Mouse (Mus musculus): ENCODE data around the gene Enam. TPM values are rescaled to one million over a fixed set of nuclear protein-coding genes. Genes with fewer than 3 reads are reported as not detected.
A peak's percentile ranks its signal among the peaks of the same experiment; 100 is the strongest.
"Not testable (repeated sequence)": the region's sequence is repeated elsewhere in the genome, so short reads cannot be mapped to it uniquely, and the experiment has no call there.

The Enam gene
- total RNA-seq (2021), result not detected
- long read RNA-seq, result 0 reads

DNA sequence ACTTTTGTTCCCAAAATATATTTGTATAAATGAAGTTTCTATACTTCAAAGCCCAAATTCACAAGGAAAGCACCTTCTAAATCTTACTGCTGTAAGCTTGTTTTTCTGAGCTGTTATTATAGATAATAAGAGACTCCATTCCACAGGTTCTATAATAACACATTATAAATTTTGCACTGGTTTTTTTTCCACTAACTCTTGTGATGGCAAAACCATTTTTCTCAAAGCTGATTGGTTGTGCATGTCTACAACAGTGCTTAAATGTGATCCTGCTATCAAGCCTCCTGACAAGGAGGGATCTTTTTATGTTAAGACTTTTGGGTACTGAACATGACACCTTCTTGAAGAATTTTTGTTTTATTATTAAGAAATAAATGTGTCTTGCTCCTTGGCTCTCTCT is at the start of gene Enam:
Enam (plus strand) TSS at position 301 of the 400 bp plus-strand sequence.
- DNase-seq (ENCODE audit: low spot score in 2 of 2), result no peak

DNA sequence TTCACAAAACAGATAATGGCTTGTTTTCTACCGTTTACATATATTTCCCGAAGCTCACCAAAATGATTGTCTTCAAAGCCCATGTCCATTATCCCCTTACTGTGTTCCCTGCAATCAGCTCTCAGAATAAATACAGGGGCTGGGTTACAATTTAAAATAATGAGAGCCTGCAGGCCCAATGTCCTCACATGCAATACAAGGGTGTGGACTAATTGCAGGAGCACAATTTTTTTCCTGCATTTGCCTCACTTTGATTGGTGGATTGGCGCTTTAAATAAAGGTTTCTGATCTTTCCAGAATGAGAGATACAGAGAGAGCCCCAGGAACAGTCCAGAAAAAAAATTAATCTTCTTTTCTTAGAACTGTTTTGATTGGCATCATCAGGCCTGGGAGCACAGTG is 32.1 kb upstream of the Enam start, which contains the start of gene Ambn:
Ambn (plus strand) TSS at position 301 of the 400 bp plus-strand sequence.
- no peak for DNase-seq (ENCODE audit: low spot score in 2 of 2)

DNA sequence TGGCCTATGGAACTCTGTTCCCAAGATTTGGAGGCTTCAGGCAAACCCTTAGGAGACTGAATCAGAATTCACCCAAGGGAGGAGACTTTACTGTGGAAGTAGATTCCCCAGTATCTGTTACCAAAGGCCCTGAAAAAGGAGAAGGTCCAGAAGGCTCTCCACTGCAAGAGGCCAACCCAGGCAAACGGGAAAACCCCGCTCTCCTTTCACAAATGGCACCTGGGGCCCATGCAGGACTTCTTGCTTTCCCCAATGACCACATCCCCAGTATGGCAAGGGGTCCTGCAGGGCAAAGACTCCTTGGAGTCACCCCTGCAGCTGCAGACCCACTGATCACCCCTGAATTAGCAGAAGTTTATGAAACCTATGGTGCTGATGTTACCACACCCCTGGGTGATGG is 20.3 kb upstream of the Enam start:
- DNase-seq (ENCODE audit: low spot score in 2 of 2), result no peak

DNA sequence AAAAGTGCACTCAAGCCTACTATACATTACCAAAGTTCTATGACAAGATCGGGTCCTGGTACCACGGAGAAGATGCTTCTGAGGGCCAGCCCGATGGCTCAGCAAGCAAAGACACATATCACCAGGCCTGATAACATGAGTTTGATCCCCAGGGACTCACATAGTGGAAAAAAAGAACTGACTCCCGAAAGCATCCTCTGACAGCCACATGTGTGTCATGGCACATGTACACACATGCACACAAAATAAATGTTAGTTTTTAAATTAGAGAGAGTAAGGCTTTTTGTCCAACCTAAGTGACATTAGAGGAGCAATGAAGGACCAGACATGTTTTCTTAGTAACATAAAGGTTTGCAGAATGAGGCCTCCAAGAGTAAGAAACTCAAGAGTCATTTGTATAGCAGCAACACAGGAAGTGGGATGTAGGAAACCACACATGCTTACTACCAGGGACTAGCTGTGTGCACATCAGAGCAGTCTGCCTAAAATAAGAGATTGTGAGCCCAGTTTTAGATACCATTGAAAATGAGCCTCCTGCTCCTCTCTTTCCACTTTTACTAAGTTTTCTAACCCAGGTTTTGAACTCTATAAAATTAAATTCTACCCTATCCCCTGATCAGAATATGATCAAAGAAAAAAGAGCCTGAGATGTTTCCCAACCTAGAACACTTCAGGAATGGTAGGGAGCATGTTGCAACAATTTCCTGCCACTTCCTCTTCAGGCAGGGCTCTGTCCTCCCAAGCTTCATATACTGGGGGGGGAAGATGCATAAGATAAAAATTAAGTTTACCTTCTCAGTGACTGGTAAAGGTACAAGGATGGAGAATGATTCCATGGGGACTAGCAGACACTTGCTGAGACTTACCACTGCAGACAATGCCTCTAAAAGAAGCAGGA is 18.7 kb upstream of the Enam start:
- no peak for DNase-seq (ENCODE audit: low spot score in 2 of 2)

DNA sequence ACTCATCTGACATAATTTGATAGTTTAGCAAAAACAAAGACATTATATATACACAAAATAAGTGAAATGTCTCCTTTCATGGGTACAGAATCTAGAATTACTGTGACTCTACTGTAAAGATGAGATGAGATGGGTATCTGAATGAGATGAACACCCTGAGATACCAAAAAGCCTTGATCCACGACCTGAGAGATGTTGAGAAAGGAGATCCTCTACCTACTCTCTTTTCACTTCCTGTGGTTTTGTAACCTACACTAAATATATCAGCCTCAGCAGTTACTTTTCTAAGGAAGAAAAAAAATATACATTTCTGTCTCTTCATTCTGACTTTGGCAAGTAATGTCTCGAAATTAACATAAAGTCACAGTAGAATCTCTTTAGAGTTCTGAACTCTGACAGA is 1.2 kb downstream of the Enam start:
- DNase-seq (ENCODE audit: low spot score in 2 of 2), result no peak

DNA sequence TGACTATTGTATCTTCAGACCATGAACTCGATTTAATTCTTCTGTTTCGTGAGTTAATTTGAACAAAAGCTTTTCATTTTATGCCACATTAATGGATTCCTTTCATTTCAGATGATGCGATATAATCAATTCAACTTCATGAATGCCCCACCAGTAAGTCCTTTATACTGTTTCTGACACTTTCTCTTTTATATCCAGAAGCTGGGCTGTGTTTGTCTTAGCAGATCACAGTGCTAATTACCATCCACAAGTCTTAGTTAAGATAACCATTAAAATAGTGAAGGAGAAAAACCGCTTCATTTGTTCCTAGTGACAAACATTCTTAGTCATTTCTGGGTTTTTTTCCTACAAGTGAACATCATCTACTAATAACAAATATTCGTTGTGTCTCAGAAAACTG is 3.3 kb downstream of the Enam start:
- DNase-seq (ENCODE audit: low spot score in 2 of 2), result no peak

DNA sequence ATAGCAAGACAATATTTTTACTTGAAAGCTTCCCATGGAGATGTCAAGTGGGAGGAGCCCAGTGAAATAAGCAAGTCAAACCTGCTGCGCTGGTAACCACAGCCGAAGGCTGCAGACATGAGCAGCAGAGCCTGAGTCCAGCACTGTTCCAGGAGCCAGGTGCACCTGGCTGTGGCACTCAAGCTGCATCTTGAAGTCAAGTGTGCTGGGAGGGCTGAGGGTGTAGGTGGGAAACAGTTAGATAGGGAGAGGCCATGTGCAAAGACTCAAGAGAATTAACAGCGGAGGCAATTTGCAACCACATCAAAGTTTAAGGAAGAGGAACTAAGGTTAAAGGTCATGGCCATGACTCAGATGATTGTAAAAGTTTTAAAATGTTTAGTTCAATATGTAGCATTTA is 12.0 kb downstream of the Enam start:
- DNase-seq (ENCODE audit: low spot score in 2 of 2), result no peak

DNA sequence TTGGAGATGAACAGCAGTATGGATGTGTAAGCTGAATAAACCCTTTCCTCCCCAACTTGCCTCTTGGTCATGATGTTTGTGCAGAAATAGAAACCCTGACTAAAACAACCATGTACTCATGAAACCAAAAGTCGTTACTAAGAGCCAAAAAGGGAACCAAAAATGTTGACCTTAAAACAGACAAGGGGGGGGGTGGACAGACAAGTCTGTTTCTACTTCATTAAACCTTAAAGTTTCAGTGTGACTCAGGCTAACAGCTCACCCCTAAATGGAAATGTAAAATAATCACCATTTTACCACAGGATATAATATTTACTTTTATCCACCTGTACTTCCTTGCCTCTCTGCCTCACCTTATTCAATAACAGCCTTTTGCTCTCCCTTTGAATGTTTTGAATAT is 20.8 kb downstream of the Enam start:
- DNase-seq (ENCODE audit: low spot score in 2 of 2), result no peak

DNA sequence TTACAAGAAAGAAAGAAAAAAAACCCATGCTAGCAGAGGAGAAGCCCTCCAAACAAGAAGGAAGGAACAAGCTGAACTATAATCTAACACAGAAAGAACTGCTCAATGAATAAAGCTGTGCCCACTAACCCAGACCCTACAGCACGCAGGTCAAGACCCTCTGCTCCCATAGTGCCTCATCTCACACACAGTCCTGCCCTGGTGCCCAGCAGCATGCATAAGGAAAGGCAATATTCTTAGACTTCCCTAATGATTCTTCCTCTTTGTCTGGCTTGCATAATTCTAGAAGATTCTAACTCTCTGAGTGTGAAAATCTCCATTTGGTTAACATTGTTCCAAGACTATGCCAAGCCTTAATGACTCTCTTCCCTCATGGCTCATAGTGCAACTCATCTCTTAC is 21.2 kb downstream of the Enam start:
- DNase-seq (ENCODE audit: low spot score in 2 of 2), result no peak

DNA sequence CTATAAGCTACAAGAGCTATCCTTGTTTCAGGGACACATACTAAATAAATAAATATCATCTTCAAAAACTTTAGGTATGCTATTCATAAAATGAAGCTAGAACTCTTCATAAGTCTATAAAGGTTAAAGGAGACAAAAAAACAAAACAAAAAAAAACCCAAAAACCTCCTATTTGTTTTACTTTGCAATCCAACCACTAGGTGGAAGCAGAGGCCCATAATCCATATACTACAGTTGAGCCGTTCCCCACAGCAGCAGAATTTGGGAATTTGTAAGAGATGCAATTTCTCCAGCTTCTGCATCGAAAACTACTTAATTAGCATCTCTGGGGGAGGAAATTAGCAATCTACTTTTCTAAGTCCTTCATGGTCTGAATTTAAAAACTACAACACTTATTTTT is 31.5 kb downstream of the Enam start:
- peak; percentile 5 to 26 for DNase-seq (ENCODE audit: low spot score in 2 of 2)

DNA sequence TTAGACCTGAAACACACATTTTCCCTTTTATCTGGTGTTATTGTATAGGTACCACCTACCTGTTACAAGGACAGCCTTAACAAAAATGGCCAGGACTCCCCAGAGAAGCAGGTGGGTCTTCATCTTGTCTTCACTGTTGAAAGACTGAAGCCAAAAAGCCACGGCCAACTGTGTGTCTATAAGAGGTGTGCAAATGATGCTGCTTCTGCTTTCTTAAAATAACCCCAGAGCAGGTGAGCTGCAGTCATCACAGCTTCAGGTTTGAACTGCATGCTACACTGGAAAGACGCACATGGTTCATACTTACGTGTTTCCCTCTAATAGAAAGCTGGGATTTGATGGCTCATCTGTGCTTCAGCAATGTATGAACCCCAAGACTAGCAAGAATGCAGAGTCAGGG is 39.9 kb downstream of the Enam start, which contains the start of gene Jchain:
Jchain (minus strand) TSS at position 235 of the 400 bp plus-strand sequence.
- DNase-seq (ENCODE audit: low spot score in 2 of 2), result no peak

DNA sequence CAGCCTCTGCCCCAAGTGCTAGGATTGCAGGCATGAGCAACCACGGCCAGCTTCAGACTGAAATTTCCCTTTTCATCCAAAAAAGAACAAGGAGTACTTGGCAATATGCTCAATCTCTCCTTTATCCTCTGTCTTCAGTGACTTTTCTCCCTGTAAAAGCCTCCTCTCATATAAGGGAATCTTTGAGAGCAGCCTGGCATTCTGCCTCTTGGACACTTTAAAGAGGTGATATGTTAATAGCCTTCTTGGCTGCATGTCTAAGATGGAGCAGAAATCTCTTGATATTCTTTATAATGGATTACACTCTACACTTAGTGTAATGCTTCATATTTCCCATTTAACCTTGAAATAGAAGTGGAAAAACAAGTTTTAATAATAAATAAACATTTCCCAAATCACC is 43.1 kb downstream of the Enam start:
- DNase-seq (ENCODE audit: low spot score in 2 of 2), result no peak

DNA sequence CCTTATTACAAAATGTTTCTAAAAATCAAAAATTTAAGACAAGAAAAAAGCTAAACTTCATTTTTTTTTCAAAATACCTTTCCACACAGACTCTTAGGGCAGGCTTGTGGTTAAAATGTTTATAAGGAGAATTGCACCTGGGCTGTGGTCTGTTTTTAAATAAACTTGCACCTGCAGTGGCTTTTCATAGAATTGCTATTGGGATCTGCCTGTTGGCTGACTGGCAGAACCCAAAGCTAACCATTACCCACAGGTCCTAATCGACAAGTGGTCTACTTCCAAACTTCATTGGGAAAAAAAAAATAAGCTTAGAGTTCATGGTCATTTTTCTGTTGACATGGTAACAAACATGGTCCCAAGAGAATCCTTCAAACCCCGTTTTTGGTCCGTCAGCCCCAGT is 46.9 kb downstream of the Enam start:
- DNase-seq (ENCODE audit: low spot score in 2 of 2), result no peak

DNA sequence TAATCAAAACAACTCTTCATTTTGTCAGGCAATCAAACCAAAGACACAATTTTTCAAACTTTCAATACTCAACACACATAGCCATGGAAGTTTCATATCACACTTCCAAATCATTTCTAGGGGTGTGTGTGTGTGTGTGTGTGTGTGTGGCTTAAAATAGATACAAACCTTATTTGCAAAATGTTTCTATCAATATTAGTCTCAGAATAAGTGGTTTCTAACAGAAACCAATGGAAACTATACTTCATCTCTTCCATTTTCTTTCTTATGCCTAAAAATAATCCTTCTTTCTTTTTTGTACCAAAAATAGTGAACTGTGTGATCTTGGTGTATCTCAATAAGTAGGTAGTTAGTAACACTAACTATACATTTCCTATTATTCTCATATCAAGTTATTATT is 53.1 kb downstream of the Enam start:
- no peak for DNase-seq (ENCODE audit: low spot score in 2 of 2)

DNA sequence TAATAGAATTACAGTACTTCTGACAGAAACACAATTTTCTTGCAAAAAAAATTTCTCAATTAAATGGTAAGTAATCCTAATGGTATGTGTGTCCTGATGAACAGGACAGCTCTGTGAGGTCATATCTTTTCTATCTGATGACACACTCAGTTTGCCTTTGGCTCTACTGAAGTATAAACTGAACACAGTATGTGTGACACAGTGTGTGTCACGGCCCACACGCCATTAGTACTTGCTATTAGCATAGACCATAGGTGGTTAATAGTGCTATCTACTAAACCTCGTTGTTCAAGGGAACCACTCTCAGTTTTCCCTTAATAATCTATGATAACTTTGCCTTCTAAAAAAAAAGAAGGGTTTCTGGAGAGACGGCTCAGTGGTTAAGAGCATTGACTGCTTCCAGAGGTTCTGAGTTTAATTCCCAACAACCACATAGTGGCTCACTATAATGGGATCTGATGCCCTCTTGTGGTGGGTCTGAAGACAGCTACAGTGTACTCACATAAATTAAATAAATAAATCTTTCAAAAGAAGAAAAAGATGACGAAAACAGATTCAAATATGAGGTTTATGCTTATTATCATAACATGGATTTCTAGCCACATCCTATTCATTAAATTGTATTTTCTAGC is 55.0 kb downstream of the Enam start:
- peak; percentile 39 to 57 for DNase-seq (ENCODE audit: low spot score in 2 of 2)

DNA sequence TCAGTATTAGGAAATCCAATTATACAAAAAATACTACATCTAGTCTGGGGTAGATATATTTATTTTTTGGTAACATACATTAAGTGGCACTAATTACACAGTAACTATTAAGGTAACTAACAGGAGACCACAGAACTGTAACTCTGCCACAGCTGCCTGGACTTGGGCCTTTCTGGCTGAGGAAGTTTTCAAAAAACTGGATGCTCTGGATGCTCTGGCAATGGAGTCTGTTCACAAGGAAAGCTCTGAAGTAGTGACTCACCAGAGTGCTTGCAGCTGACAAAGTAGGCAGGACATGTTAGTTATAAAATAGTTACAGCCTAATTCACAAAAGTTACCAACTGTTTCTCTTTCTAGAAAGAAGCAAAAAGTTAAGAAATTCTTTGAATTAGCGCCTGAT is 56.6 kb downstream of the Enam start:
- DNase-seq (ENCODE audit: low spot score in 2 of 2), result not testable (repeated sequence)

DNA sequence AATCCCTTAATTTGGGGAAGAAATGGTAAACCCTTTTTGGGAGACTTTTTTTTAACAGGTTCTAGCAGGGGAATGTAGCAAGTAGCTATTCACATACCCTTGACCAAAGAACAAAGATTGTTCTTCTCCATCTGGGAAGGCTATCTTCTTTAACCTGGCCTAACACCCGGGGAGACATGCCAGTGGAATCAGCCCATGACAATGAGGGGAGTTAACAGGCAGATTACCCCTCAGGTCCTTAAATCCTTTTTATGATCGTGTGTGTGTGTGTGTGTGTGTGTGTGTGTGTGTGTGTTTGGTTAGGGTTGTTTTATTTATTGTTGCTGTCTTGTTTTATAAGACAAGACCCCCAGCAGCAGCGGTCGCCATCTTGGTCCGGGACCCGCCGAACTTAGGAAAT is 57.8 kb downstream of the Enam start:
- DNase-seq (ENCODE audit: low spot score in 2 of 2), result no peak

DNA sequence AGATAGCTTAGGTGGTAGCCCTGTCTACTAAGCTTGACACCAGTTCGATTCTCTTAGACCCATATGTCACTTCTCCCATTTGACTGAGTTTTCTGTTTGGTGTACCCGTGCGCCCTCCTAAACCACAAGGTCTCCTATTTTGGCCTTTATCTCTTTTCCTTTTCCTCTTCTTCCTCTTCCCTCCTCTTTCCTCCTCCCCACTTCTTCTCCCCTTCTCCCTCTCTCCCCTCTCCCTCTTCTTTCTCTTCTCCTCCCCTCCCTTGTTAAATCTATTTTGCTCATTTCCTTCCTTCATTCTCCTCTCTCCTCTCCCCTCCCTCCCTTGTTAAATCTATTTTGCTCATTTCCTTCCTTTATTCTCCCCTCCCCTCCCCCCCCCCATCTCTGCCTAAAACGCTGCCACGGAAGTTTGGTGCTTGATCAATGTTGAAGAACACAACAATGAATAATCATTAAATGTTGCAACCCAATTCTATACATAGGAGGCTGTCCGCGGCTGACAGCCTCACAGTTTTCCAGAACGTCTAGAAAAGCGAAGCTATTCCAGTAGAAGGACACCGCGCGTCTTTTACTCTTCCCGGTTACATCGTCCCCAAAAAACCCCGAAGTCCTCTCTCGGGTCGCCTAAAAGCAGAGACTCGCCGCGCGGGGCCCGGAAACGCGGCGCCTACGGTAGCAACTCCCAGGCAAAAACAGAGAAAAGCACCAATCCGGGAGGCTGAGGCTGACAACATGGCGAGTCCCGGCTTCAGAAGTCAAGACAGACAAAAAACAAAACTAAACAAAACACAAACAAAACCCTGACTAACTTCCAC is 65.7 kb downstream of the Enam start:
- no peak for DNase-seq (ENCODE audit: low spot score in 2 of 2)

DNA sequence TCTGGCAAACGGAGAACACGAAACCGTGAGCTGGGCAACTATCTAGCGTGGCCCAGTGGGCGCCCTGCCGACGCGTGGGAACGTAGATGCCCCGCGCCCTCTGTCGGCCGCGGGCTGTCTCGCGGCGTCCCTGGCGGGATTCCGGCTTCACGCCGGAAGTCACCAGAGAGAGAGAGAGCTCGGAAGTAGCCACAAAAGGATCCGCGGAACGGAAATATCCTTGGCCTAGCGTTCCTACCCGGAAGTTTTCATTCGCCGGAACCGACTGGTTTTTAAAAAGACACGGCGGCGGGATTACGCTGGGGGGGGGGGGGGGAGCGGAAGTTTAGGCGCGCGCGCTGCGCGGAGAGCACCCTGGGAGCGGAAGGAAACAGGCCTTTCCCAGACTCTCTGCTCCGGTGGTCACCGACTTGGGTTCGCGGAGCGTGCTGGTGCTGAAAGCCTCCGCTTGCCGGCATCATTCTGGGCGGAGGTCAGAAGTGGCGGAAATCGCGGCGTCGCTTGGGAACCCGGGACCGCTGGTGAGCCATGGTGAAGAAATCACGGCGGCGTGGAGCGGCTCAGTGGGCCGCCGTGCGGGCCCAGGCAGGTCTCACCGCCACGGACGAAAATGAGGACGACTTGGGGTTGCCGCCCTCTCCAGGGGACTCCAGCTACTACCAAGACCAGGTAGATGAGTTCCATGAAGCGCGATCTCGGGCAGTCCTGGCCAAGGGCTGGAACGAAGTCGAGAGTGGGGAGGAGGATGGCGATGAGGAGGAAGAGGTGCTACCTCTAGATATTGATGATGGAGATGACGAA is 66.5 kb downstream of the Enam start, which contains the start of gene Utp3:
Utp3 (plus strand) TSS at position 377 of the 801 bp plus-strand sequence.
- peak; percentile 96 for DNase-seq (ENCODE audit: low spot score in 2 of 2)
